In genomic region chr8:26903289-26903688, GRCm38 (mm10) we compare ENCODE assay signal across 24 mouse cellular contexts.
"Had no signal": no experiment of that assay in that cellular context is flagged by ENCODE, and none has a peak within 500 bp of the region (broad histone marks: within the 10 kb centered on the region; RNA-seq: fewer than 3 reads in every experiment).

No protein-coding gene starts in this region.

- H3K27ac ChIP-seq: gastrocnemius, adult 2 months; heart, adult 2 months; hindbrain, embryonic 10.5 days; hindbrain, embryonic 12.5 days; hindbrain, embryonic 14.5 days; intestine, embryonic 15.5 days; layer of hippocampus, adult 2 months; left cerebral cortex, adult 2 months; limb, embryonic 10.5 days; limb, embryonic 12.5 days had no signal

- H3K9ac ChIP-seq: hindbrain, embryonic 12.5 days; hindbrain, embryonic 14.5 days; intestine, embryonic 15.5 days; limb, embryonic 12.5 days had no signal

- H3K9me3 ChIP-seq: hindbrain, embryonic 10.5 days; hindbrain, embryonic 12.5 days; intestine, embryonic 15.5 days; limb, embryonic 10.5 days; limb, embryonic 12.5 days had no signal

- H3K4me2 ChIP-seq: heart, embryonic 11.5 days; hindbrain, embryonic 12.5 days; hindbrain, embryonic 14.5 days; intestine, embryonic 15.5 days; limb, embryonic 12.5 days had no signal

- ATAC-seq: hindbrain, embryonic 16.5 days; inflammation-experienced regulatory T-cells, adult 6 months; intestine, embryonic 15.5 days; intestine, postnatal 0 days had no signal

- H3K4me1 ChIP-seq: hindbrain, embryonic 10.5 days; hindbrain, embryonic 12.5 days had no signal

- H3K4me3 ChIP-seq: gastrocnemius, adult 2 months; heart, adult 2 months; hindbrain, embryonic 10.5 days; hindbrain, embryonic 12.5 days; intestine, embryonic 15.5 days; layer of hippocampus, adult 2 months; left cerebral cortex, adult 2 months; limb, embryonic 10.5 days; limb, embryonic 12.5 days had no signal

- H3K36me3 ChIP-seq: hindbrain, embryonic 10.5 days; hindbrain, embryonic 12.5 days; intestine, embryonic 15.5 days; limb, embryonic 10.5 days; limb, embryonic 12.5 days had no signal

- DNase-seq: gastrocnemius, adult 2 months; gastrocnemius, postnatal 10 days; gastrocnemius, postnatal 25 days; heart, adult 2 months; heart, postnatal 10 days; heart, postnatal 4 days; kidney, adult 18-20 months; kidney, adult 8-10 months; kidney, postnatal 10 days; kidney, postnatal 25 days; kidney, postnatal 4 days; liver had no signal

- H3K27me3 ChIP-seq: intestine, embryonic 15.5 days had no signal
